Mouse (Mus musculus) G1E (cell line): ENCODE results near the gene Khdc3.

Source experiments
- CTCF ChIP-seq: IDR thresholded peaks from 2 replicates; pipeline ENCODE4 v1.5.1; 2012; ENCODE audit warnings: low read depth, low read length, inconsistent platforms, mixed read lengths
- TAL1 ChIP-seq: conservative IDR thresholded peaks from 2 replicates; pipeline ENCODE4 v1.6.1; 2012; ENCODE audit warnings: low read depth, low read length, inconsistent platforms, mixed read lengths

DNA sequence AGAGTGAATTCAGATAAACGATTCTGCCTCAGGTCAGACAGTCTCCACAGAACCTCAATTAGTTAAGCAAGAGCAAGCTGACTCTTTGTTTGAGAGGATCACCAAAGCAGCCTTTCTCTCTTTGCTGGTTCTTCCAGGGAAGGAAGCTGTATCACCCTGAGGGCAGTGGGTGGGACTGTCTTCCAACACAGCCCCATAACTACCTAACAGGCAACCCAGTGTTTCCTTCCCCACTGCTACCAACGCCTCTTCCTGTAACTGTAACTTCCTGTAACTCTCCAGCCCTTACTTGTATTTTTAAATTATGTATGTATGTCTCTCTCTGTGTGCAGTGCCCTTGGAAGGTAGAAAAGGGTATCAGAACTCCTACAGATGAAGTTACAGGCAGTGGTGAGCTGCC lies 25.8 kb downstream of the Khdc3 start:
- TF ChIP-seq CTCF = no peak
- no peak for TF ChIP-seq TAL1
